Mouse (Mus musculus) cerebellum, adult 2 months (tissue): ENCODE results near the gene Elf1. TPM values are rescaled to one million over a fixed set of nuclear protein-coding genes. Genes with fewer than 3 reads are reported as not detected.
"Not testable (repeated sequence)": the region's sequence is repeated elsewhere in the genome, so short reads cannot be mapped to it uniquely, and the experiment has no call there.

Source experiments
- DNase-seq, 2 experiments: peaks; one replicate each; pipeline ENCODE4 v3.0.0; 2021
- H3K27ac ChIP-seq: fragments of 200-500 bp; 2 replicates; pipeline ENCODE4 v1.5.1; 2012; ENCODE audit warnings: low read length, control low read depth, inconsistent platforms; ENCODE audit not compliant: insufficient read depth
- H3K27me3 ChIP-seq: fragments of 200-500 bp; 2 replicates; pipeline ENCODE4 v1.6.1; 2012; ENCODE audit warnings: inconsistent platforms, mild to moderate bottlenecking, low read length, moderate library complexity; ENCODE audit not compliant: control insufficient read depth, insufficient read depth
- H3K4me1 ChIP-seq: fragments of 200-500 bp; 2 replicates; pipeline ENCODE4 v1.6.1; 2011; ENCODE audit warnings: low read length; ENCODE audit not compliant: control insufficient read depth, insufficient read depth
- H3K4me3 ChIP-seq: fragments of 200-500 bp; replicated peaks from 2 replicates; pipeline ENCODE3; 2011; ENCODE audit warnings: mild to moderate bottlenecking, low read depth, low read length, control low read depth; ENCODE audit not compliant: insufficient read depth
- CTCF ChIP-seq: fragments of 200-500 bp; IDR thresholded peaks from 2 replicates; pipeline ENCODE4 v1.5.1; 2011; ENCODE audit warnings: low read depth, mild to moderate bottlenecking, control low read depth, low read length, moderate library complexity, borderline replicate concordance; ENCODE audit not compliant: insufficient read depth
- POLR2A ChIP-seq: fragments of 200-500 bp; IDR thresholded peaks from 2 replicates; pipeline ENCODE4 v1.6.1; 2011; ENCODE audit warnings: low read length, control low read depth, borderline replicate concordance; ENCODE audit not compliant: insufficient read depth
- WGBS: fragments of 180-500 bp; shearing (Covaris S2); methylation state at CpG from one replicate; pipeline ENCODE4 v1.1.7; 2018; 5-methylcytosine and 5-hydroxymethylcytosine counted together
- polyA plus RNA-seq: library from polyadenylated mRNA; depleted of rRNA; stranded (reverse); fragments of >200 nt; gene quantifications from 2 replicates; pipeline ENCODE4 v1.2.3, GENCODE M21; 2012

Gene Elf1
- polyA plus RNA-seq, 1 experiment, result 4.1 TPM

DNA sequence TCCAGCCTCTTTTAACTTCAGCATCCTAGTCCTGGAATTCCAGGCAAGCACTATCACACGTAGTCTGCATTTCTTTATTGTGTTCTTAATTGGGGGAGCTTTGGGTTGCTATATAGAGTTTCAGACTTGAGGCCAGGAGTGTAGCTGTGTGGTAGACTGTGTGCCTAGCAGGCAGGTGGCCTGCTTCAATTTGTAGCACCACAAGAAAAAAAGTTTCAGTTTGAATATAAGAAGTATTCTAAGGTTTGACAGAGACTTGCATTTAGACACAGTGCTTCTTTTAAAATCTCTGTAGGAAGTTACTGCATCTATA lies 38.6 kb downstream of the Elf1 start:
- Histone ChIP-seq H3K4me1 (no peaks in the 10 kb centered on the region), H3K27me3 (no peaks in the 10 kb centered on the region), H3K4me3 (no peak overlapping the region), H3K27ac (no peak overlapping the region)
- TF ChIP-seq POLR2A, result no peak
- no peak for TF ChIP-seq CTCF
- 74% methylated on average over 1 of the region's 1 CpGs for WGBS
- no peak for DNase-seq

DNA sequence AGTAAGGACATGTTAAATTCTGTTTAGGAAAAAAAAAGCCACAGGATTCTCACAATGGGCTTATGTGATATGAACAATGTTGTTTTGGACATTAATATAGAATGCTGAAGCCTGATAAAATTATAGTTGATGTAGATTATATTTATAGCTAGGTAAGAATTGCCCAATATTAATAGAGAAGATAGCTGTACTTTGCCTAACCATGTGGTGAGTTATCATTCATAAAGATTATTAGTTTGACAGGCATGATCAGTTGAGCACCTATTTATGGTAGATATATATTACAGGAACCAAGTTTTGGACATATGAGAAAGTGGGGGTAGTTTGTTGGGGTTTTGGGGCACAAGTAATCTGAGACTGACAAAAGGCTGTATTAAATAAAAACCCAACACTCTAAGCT lies 39.6 kb downstream of the Elf1 start:
- Histone ChIP-seq H3K4me1 (no peaks in the 10 kb centered on the region), H3K27me3 (no peaks in the 10 kb centered on the region), H3K4me3 (no peak overlapping the region), H3K27ac (no peak overlapping the region)
- TF ChIP-seq POLR2A (no peak), CTCF (no peak)
- no peak for DNase-seq

DNA sequence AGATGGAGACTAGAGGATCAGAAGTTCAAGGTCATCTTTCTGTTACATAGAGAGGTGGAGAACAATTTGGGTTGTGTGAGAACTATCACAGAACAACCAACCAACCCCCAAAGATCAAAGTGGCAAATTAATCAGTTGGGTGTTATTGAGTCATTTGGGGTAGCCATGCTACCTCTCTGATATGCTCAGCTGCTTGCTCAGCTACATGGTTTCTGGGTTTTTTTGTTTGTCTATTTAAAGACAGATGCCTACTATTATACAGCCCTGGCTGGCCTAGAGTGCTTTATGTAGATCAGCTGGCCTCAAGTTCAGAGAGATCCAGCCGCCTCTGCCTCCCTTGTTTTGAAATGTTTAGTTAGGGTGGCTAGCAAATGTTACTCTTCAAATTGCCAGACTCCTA lies 40.1 kb downstream of the Elf1 start:
- TF ChIP-seq CTCF (no peak), POLR2A (no peak)
- no peak overlapping the region for H3K27ac ChIP-seq

GRCm38 (mm10) chr14:79521471-79522117 lies 40.6 kb downstream of the Elf1 start:
- Histone ChIP-seq H3K27me3 (no peaks in the 10 kb centered on the region), H3K4me1 (no peaks in the 10 kb centered on the region), H3K4me3 (no peak overlapping the region), H3K27ac (no peak overlapping the region)
- no peak for DNase-seq
- 75% methylated on average over 6 of the region's 6 CpGs for WGBS
- TF ChIP-seq POLR2A, result no peak
- no peak for TF ChIP-seq CTCF

More for the DNA sequence above, 40.1 kb downstream of the Elf1 start:
- no peaks in the 10 kb centered on the region for H3K27me3 ChIP-seq
- no peak overlapping the region for H3K4me3 ChIP-seq
- no peaks in the 10 kb centered on the region for H3K4me1 ChIP-seq
- no peak for DNase-seq
- WGBS, result 95% methylated on average over 1 of the region's 1 CpGs

- no peak overlapping the region for H3K4me3 ChIP-seq
- H3K4me1 ChIP-seq, result no peaks in the 10 kb centered on the region
- H3K27ac ChIP-seq, result no peak overlapping the region
- TF ChIP-seq CTCF, result no peak
- no peak for TF ChIP-seq POLR2A
- no peaks in the 10 kb centered on the region for H3K27me3 ChIP-seq
- DNase-seq, result no peak
- 94% methylated on average over 9 of the region's 9 CpGs for WGBS
These were observed 41.4 kb downstream of the Elf1 start for GRCm38 (mm10) chr14:79522387-79522786.

- H3K4me3 ChIP-seq, result not testable (repeated sequence)
These were observed 45.1 kb downstream of the Elf1 start for GRCm38 (mm10) chr14:79526106-79526505.

GRCm38 (mm10) chr14:79527704-79528103 lies 46.7 kb downstream of the Elf1 start:
- WGBS, result 82% methylated on average over 6 of the region's 6 CpGs
- no peaks in the 10 kb centered on the region for H3K4me1 ChIP-seq
- no peak for TF ChIP-seq CTCF
- TF ChIP-seq POLR2A, result no peak
- H3K27ac ChIP-seq, result no peak overlapping the region
- H3K4me3 ChIP-seq, result no peak overlapping the region
- H3K27me3 ChIP-seq, result no peaks in the 10 kb centered on the region
- no peak for DNase-seq

More at GRCm38 (mm10) chr14:79526106-79526505, 45.1 kb downstream of the Elf1 start:
- WGBS, result 93% methylated on average over 12 of the region's 12 CpGs
- H3K4me1 ChIP-seq, DNase-seq, H3K27me3 ChIP-seq, H3K27ac ChIP-seq: not testable (repeated sequence)

DNA sequence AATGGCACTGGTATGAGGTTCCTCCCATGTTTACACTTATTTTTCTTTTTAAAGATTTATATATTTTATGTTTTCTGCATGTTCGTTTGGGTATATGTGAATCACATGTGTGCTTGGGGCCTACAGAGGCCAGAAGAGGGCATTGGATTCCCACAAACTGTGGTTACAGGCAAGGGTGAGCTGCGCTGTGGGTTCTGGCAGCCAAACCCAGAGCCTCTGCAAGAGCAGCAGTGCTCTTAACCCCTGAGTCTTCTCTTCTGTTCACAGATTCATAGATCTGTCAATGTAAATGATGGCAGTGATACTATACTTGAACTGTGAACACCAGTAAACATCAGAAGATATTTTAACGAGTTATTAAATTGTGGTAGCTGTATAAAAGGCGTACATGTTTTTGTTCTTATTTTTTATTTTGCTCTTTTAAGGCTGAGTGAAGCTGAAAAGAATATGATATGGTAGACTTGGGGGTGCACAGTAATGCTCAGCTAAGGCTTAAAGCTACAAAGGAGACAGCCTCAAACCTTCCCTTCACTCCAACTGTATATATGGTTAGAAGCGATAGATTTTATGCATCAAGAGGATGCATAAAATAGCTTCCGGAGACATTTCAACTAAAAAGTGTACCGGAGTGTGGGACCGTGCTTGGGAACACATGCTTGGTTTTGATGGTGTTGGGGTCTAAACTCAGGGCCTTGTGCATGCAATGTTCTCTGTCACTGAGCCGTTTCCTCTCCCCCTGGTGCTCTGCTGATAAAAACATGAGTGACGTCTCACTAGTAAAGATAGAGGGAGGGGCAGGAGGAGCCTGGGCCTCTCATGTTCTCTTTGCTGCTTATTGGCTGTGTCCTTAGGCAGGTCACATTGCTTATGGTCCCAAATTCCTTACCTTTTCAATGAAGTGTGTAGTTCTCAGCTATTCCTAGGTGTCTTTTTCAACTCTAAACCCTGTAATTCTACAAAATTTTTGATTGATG lies 48.9 kb downstream of the Elf1 start:
- WGBS, result 86% methylated on average over 10 of the region's 10 CpGs
- Histone ChIP-seq H3K27ac (no peak overlapping the region), H3K27me3 (no peaks in the 10 kb centered on the region), H3K4me1 (no peaks in the 10 kb centered on the region), H3K4me3 (no peak overlapping the region)
- DNase-seq, result no peak
- TF ChIP-seq CTCF (no peak), POLR2A (no peak)
